Mouse (Mus musculus) spleen, postnatal 4 days (tissue): Measurements from ENCODE around the gene Ces2e.
"Not testable (repeated sequence)": the region's sequence is repeated elsewhere in the genome, so short reads cannot be mapped to it uniquely, and the experiment has no call there.

Experiments
- DNase-seq, 2 experiments: peaks; one replicate each; pipeline ENCODE4 v3.0.0; 2022; ENCODE audit warnings: low spot score in 2 of 2

Ces2e gene

GRCm38 (mm10) chr8:104925972-104926596, at the start of gene Ces2e:
Ces2e (plus strand) TSS chr8:104926260.
- no peak for DNase-seq

- DNase-seq: not testable (repeated sequence)
Measured at GRCm38 (mm10) chr8:104886223-104886926, 39.7 kb upstream of the Ces2e start.

DNA sequence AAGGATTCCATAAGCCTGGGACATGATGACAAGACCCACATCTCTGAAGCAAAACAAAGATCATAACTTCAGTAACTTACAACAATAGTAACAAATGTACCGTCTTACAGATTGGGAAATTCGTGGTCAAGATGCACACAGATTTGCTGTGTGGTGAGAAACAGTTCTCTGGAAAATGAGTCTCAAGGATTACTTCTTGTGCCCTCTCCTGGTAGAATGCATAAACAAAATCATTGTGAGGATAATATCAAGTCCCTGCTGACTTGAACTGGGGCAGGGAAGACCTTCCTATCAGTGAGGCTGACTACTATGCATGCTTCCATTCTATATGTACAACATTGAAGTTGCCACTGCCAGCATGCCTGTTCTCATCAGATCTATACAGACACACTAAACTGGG, 24.3 kb upstream of the Ces2e start:
- DNase-seq: no peak

- DNase-seq: no peak
Measured at GRCm38 (mm10) chr8:104907111-104907510, 18.9 kb upstream of the Ces2e start.

- not testable (repeated sequence) for DNase-seq
Measured at GRCm38 (mm10) chr8:104909021-104909420, 17.0 kb upstream of the Ces2e start.

- not testable (repeated sequence) for DNase-seq
Measured at GRCm38 (mm10) chr8:104909651-104910050, 16.4 kb upstream of the Ces2e start.

GRCm38 (mm10) chr8:104927301-104927700, 1.2 kb downstream of the Ces2e start:
- no peak for DNase-seq

DNA sequence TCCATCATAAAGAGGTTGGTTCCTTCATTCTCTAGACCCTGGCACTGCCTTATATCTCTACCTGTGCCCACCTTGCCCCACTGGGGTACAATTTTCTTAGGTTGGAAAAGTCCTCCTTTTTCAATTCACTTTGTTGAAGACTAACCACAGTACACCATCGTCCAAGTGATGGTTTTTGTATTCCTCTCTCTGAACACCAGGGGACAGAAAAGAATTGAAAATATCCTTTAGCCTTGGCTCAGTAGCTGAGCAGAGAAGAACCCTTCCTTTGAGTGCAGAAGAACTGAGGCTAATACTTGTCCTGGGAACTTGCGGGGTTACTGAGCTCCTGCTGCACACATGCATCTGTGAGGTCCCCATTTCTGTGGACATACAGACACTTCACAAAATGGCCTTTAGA, 18.6 kb downstream of the Ces2e start:
- DNase-seq: no peak

DNA sequence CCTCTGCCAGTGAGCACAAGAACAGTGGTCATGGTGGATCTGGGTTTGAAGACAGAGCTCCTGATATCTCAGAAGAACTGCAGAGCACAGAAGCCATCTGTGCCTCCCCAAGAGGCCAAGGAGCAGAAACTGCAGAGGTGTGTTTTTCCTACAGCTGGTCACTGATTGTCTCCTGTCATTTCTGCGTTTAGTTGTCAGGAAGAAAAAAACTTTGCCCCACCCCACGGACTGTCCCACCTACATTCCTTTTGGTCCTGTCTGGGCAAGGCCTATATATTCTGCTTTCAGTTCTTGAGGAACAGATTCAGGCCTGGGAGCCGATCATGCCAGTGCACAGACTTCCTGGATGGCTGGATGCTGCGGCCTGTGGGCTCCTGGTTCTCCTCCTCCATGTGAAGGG, 21.0 kb downstream of the Ces2e start, which contains the start of gene Ces2f:
TSS of gene Ces2f (plus strand) at position 301 of the 400 bp plus-strand sequence.
- DNase-seq: no peak

- no peak for DNase-seq
Measured at GRCm38 (mm10) chr8:104949031-104949430, 23.0 kb downstream of the Ces2e start.

DNA sequence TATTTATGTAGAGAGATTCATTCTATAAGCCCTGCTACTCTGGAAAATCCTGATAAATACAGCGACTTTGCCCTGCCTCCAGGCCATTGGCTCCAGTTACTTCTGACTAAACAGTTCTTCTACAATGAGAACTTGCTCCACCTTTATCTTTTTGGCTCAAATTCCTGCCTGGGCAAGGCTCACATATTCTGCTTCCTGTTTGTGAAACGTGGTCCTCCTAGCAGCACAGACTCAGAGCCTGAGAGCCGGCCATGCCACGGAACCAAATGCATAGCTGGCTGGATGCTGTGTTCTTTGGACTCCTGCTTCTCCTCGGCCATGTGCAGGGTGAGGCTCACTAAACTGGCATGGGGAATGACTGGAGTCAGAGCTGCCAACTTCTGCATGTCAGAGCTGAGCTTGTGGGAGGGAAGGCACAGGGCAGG, 35.5 kb downstream of the Ces2e start, which contains the start of gene Ces2g:
TSS of gene Ces2g (plus strand) at position 182 of the 425 bp plus-strand sequence.
- DNase-seq: peak; percentile 48 to 69

DNA sequence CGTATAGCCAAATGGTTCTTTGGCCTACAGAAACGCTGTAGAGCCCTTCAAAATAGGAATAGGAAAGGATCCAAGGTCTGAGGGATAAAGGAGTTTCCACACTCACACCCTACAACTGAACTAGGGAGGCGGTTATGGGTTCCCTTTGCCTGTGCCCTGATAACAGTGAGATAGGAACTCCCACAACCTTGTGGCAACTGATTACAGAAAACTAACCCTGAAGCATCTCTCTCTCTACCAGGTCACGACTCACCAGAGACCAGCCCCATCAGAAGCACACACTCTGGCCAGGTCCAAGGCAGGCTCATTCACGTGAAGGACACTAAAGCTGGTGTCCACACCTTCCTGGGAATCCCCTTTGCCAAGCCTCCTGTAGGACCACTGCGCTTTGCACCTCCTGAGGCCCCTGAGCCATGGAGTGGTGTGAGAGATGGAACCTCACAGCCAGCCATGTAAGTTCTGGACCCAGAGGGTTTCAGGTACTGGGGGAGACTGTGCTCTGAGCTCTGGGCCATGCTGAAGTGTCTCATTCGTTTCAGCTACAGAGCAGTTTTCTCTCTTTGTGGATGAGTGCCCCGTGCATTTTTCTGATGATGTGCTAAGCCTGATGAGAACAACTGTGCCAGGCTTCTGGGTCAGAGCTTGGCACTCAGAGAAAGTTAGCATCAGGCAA, 36.3 kb downstream of the Ces2e start:
- peak; percentile 64 to 74 for DNase-seq

- peak in 1 of 2 experiments; percentile 25 for DNase-seq
Measured at GRCm38 (mm10) chr8:104963375-104963894, 37.4 kb downstream of the Ces2e start.

- no peak for DNase-seq
Measured at GRCm38 (mm10) chr8:104984126-104984525, 58.1 kb downstream of the Ces2e start.
